Mouse (Mus musculus) liver, embryonic 16.5 days (tissue): ENCODE data around the gene Lmbr1l. TPM values are rescaled to one million over a fixed set of nuclear protein-coding genes. Genes with fewer than 3 reads are reported as not detected.
"Not testable (repeated sequence)": the region's sequence is repeated elsewhere in the genome, so short reads cannot be mapped to it uniquely, and the experiment has no call there.

Experiments
- ATAC-seq: fragments of 200-750 bp; cut with Nextera tagmentation; 2 replicates; pipeline ENCODE4 v1.8.0; 2017; ENCODE audit warnings: low read depth, mild to moderate bottlenecking, moderate number of reproducible peaks, moderate library complexity
- H3K27ac ChIP-seq: fragments of 300-500 bp; sonication (generic); 2 replicates; pipeline ENCODE4 v1.5.1; 2014; ENCODE audit warnings: mild to moderate bottlenecking, low read length
- H3K27me3 ChIP-seq: fragments of 300-500 bp; sonication (generic); 2 replicates; pipeline ENCODE4 v1.6.1; 2014; ENCODE audit warnings: low read depth, low read length, mixed read lengths; ENCODE audit not compliant: control insufficient read depth, insufficient read depth
- H3K36me3 ChIP-seq: fragments of 300-500 bp; sonication (generic); 2 replicates; pipeline ENCODE4 v1.6.1; 2014; ENCODE audit warnings: mild to moderate bottlenecking; ENCODE audit not compliant: control insufficient read depth, insufficient read depth
- H3K4me1 ChIP-seq: fragments of 300-500 bp; sonication (generic); 2 replicates; pipeline ENCODE4 v1.6.1; 2014; ENCODE audit warnings: low read depth, low read length, mixed read lengths; ENCODE audit not compliant: control insufficient read depth
- H3K4me2 ChIP-seq: fragments of 300-500 bp; sonication (generic); 2 replicates; pipeline ENCODE4 v1.6.1; 2014; ENCODE audit warnings: low read depth, low read length, mixed read lengths
- H3K4me3 ChIP-seq: fragments of 300-500 bp; sonication (generic); 2 replicates; pipeline ENCODE4 v1.5.1; 2014; ENCODE audit warnings: low read depth, mild to moderate bottlenecking, low read length
- H3K9ac ChIP-seq: fragments of 300-500 bp; sonication (generic); 2 replicates; pipeline ENCODE4 v1.6.1; 2014; ENCODE audit warnings: low read depth, low read length
- H3K9me3 ChIP-seq: fragments of 300-500 bp; sonication (generic); replicated peaks from 2 replicates; pipeline ENCODE4 v1.6.1; 2016; ENCODE audit warnings: low read length; ENCODE audit not compliant: control insufficient read depth
- WGBS: fragments of 180-500 bp; shearing (Covaris S2); extraction: QIAGEN DNeasy Blood & Tissue Kit; methylation state at CpG from one replicate; pipeline ENCODE4 v1.1.7; 2014; ENCODE audit not compliant: insufficient replicate concordance; 5-methylcytosine and 5-hydroxymethylcytosine counted together
- polyA plus RNA-seq: library from polyadenylated mRNA; unstranded; fragments of >200 nt; fragmentation: Nextera tagmentation; extraction: Ambion mirVana; gene quantifications from 2 replicates; pipeline ENCODE4 v1.2.1, GENCODE M21; 2015

Lmbr1l gene
- polyA plus RNA-seq, 1 experiment from 2014 or later, result 4.4 TPM

- H3K27ac ChIP-seq, result no peak overlapping the region
Observed at GRCm38 (mm10) chr15:98928598-98929240, 10.7 kb upstream of the Lmbr1l start.

GRCm38 (mm10) chr15:98927566-98927965 lies 9.5 kb upstream of the Lmbr1l start:
- Histone ChIP-seq H3K4me1 (peaks cover 8% of the 10 kb centered on the region), H3K36me3 (peaks cover 8% of the 10 kb centered on the region), H3K4me3 (no peak overlapping the region), H3K9ac (no peak overlapping the region), H3K4me2 (no peak overlapping the region), H3K27ac (no peak overlapping the region), H3K9me3 (0 out of 2 replicates have a peak, but pooled peaks cover 2% of the 10 kb centered on the region), H3K27me3 (no peaks in the 10 kb centered on the region)
- 63% methylated on average over 5 of the region's 5 CpGs for WGBS
- no peak for ATAC-seq

More at GRCm38 (mm10) chr15:98928598-98929240, 10.7 kb upstream of the Lmbr1l start:
- no peak overlapping the region for H3K9ac ChIP-seq
- no peaks in the 10 kb centered on the region for H3K27me3 ChIP-seq
- 0 out of 2 replicates have a peak, but pooled peaks cover 2% of the 10 kb centered on the region for H3K9me3 ChIP-seq
- H3K4me1 ChIP-seq, result peaks cover 8% of the 10 kb centered on the region
- ATAC-seq, result no peak
- 16% methylated on average over 13 of the region's 13 CpGs for WGBS
- H3K36me3 ChIP-seq, result peaks cover 8% of the 10 kb centered on the region
- H3K4me2 ChIP-seq, result no peak overlapping the region
- H3K4me3 ChIP-seq, result no peak overlapping the region

GRCm38 (mm10) chr15:98924682-98925081 lies 6.7 kb upstream of the Lmbr1l start:
- H3K9ac ChIP-seq, result no peak overlapping the region
- WGBS, result 49% methylated on average over 3 of the region's 3 CpGs

GRCm38 (mm10) chr15:98923031-98923537 lies 5.1 kb upstream of the Lmbr1l start:
- H3K27ac ChIP-seq, result peak overlapping the region; percentile 50
- no peak overlapping the region for H3K9ac ChIP-seq
- H3K4me3 ChIP-seq, result no peak overlapping the region
- 56% methylated on average over 2 of the region's 2 CpGs for WGBS
- H3K4me1 ChIP-seq, result peaks cover 7% of the 10 kb centered on the region; the same call in 1 of the 2 replicates
- H3K36me3 ChIP-seq, result no peaks in the 10 kb centered on the region
- H3K4me2 ChIP-seq, result no peak overlapping the region
- ATAC-seq, result no peak
- H3K27me3 ChIP-seq, result no peaks in the 10 kb centered on the region
- H3K9me3 ChIP-seq, result 0 out of 2 replicates have a peak, but pooled peaks cover 2% of the 10 kb centered on the region

More at GRCm38 (mm10) chr15:98924682-98925081, 6.7 kb upstream of the Lmbr1l start:
- peaks cover 2% of the 10 kb centered on the region; the same call in 1 of the 2 replicates for H3K4me1 ChIP-seq
- H3K27ac ChIP-seq, result peak overlapping the region; percentile 28
- no peaks in the 10 kb centered on the region for H3K36me3 ChIP-seq
- 0 out of 2 replicates have a peak, but pooled peaks cover 2% of the 10 kb centered on the region for H3K9me3 ChIP-seq
- H3K27me3 ChIP-seq, result no peaks in the 10 kb centered on the region
- no peak overlapping the region for H3K4me3 ChIP-seq
- no peak overlapping the region for H3K4me2 ChIP-seq
- ATAC-seq, result peak; percentile 72

GRCm38 (mm10) chr15:98922581-98922980 lies 4.5 kb upstream of the Lmbr1l start:
- Histone ChIP-seq H3K9ac (no peak overlapping the region), H3K27me3 (no peaks in the 10 kb centered on the region), H3K4me2 (no peak overlapping the region), H3K4me3 (no peak overlapping the region), H3K9me3 (0 out of 2 replicates have a peak, but pooled peaks cover 2% of the 10 kb centered on the region), H3K27ac (peak overlapping the region; percentile 59), H3K36me3 (no peaks in the 10 kb centered on the region), H3K4me1 (peaks cover 7% of the 10 kb centered on the region; the same call in 1 of the 2 replicates)
- no peak for ATAC-seq
- 29% methylated on average over 3 of the region's 3 CpGs for WGBS

GRCm38 (mm10) chr15:98921510-98921909 lies 3.5 kb upstream of the Lmbr1l start:
- no peaks in the 10 kb centered on the region for H3K27me3 ChIP-seq
- WGBS, result 69% methylated on average over 5 of the region's 5 CpGs
- H3K27ac ChIP-seq, result no peak overlapping the region
- 0 out of 2 replicates have a peak, but pooled peaks cover 2% of the 10 kb centered on the region for H3K9me3 ChIP-seq
- H3K4me3 ChIP-seq, result no peak overlapping the region
- peaks cover 13% of the 10 kb centered on the region for H3K4me1 ChIP-seq
- H3K4me2 ChIP-seq, result no peak overlapping the region
- ATAC-seq, result no peak
- H3K9ac ChIP-seq, result no peak overlapping the region
- H3K36me3 ChIP-seq, result no peaks in the 10 kb centered on the region

- H3K9me3 ChIP-seq, H3K36me3 ChIP-seq, ATAC-seq, H3K27me3 ChIP-seq: not testable (repeated sequence)
- H3K4me2 ChIP-seq, result peak overlapping the region; percentile 61
- peak overlapping the region; percentile 83 for H3K4me3 ChIP-seq
- WGBS, result 24% methylated on average over 8 of the region's 8 CpGs
- peak overlapping the region; percentile 20 for H3K27ac ChIP-seq
- peaks cover 13% of the 10 kb centered on the region for H3K4me1 ChIP-seq
- peak overlapping the region; percentile 60 for H3K9ac ChIP-seq
Observed at GRCm38 (mm10) chr15:98918499-98918895, 466 bp upstream of the Lmbr1l start.

- Histone ChIP-seq H3K27me3 (no peaks in the 10 kb centered on the region), H3K4me3 (peak overlapping the region; percentile 83), H3K4me1 (peaks cover 13% of the 10 kb centered on the region), H3K4me2 (peak overlapping the region; percentile 82), H3K9me3 (no peaks in the 10 kb centered on the region), H3K9ac (peak overlapping the region; percentile 78), H3K27ac (peak overlapping the region; percentile 84), H3K36me3 (no peaks in the 10 kb centered on the region)
- under 1% methylated on average over 14 of the region's 14 CpGs for WGBS
- ATAC-seq, result no peak
Observed at GRCm38 (mm10) chr15:98917091-98917490, 940 bp downstream of the Lmbr1l start.

- peaks cover 13% of the 10 kb centered on the region for H3K4me1 ChIP-seq
- no peak overlapping the region for H3K4me2 ChIP-seq
- ATAC-seq, result no peak
- no peaks in the 10 kb centered on the region for H3K9me3 ChIP-seq
- H3K27ac ChIP-seq, result no peak overlapping the region
- no peaks in the 10 kb centered on the region for H3K36me3 ChIP-seq
- no peak overlapping the region for H3K9ac ChIP-seq
- H3K4me3 ChIP-seq, result no peak overlapping the region
- H3K27me3 ChIP-seq, result no peaks in the 10 kb centered on the region
- 90% methylated on average over 4 of the region's 4 CpGs for WGBS
Observed at GRCm38 (mm10) chr15:98916016-98916415, 2.0 kb downstream of the Lmbr1l start.
